Mouse (Mus musculus) embryonic facial prominence, embryonic 12.5 days (tissue): Measurements from ENCODE around the gene Phf7. TPM values are rescaled to one million over a fixed set of nuclear protein-coding genes. Genes with fewer than 3 reads are reported as not detected.

Experiments used
- ATAC-seq: fragments of 200-750 bp; cut with Nextera tagmentation; 2 replicates; pipeline ENCODE4 v1.8.0; 2017; ENCODE audit not compliant: insufficient number of reproducible peaks, insufficient read depth, low FRiP score, low TSS enrichment
- H3K27ac ChIP-seq: fragments of 300-500 bp; sonication (generic); 2 replicates; pipeline ENCODE4 v1.5.1; 2016; ENCODE audit warnings: mild to moderate bottlenecking
- H3K27me3 ChIP-seq: fragments of 300-500 bp; sonication (generic); 2 replicates; pipeline ENCODE4 v1.6.1; 2016; ENCODE audit warnings: mild to moderate bottlenecking, moderate library complexity
- H3K36me3 ChIP-seq: fragments of 300-500 bp; sonication (generic); 2 replicates; pipeline ENCODE4 v1.6.1; 2016; ENCODE audit warnings: mild to moderate bottlenecking
- H3K4me1 ChIP-seq: fragments of 300-500 bp; sonication (generic); 2 replicates; pipeline ENCODE4 v1.6.1; 2016
- H3K4me2 ChIP-seq: fragments of 300-500 bp; sonication (generic); replicated peaks from 2 replicates; pipeline ENCODE4 v1.6.1; 2016; ENCODE audit warnings: mild to moderate bottlenecking, moderate library complexity
- H3K4me3 ChIP-seq: fragments of 300-500 bp; sonication (generic); 2 replicates; pipeline ENCODE4 v1.5.1; 2016; ENCODE audit warnings: mild to moderate bottlenecking
- H3K9ac ChIP-seq: fragments of 300-500 bp; sonication (generic); 2 replicates; pipeline ENCODE4 v1.6.1; 2016; ENCODE audit warnings: mild to moderate bottlenecking, moderate library complexity
- H3K9me3 ChIP-seq: fragments of 300-500 bp; sonication (generic); 2 replicates; pipeline ENCODE4 v1.6.1; 2016; ENCODE audit warnings: mild to moderate bottlenecking, moderate library complexity
- WGBS: fragments of 180-500 bp; shearing (Covaris S2); methylation state at CpG from one replicate; pipeline ENCODE4 v1.1.7; 2016; 5-methylcytosine and 5-hydroxymethylcytosine counted together
- polyA plus RNA-seq: library from polyadenylated mRNA; unstranded; fragments of >200 nt; fragmentation: Nextera tagmentation; extraction: Ambion mirVana; gene quantifications from 2 replicates; pipeline ENCODE4 v1.2.1, GENCODE M21; 2016

The Phf7 gene
- polyA plus RNA-seq, 1 experiment from 2014 or later, result 13.6 TPM

DNA sequence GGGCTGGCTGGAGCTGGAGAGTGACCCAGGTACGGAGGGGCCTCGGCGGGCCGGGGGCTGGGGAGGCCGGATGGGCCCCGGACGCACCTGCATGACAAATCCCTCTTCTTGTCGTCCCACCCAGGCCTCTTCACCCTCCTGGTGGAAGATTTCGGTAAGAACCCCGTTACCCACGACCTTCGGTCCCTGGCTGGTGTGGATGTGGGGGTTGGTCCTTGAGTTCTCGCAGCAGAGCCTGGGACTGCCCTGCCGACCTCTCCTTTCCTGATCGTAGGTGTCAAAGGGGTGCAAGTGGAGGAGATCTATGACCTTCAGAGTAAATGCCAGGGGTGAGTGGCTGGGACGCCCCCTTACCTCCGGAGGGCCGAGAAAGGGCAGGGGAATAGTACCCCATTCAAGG, 509 bp upstream of the Phf7 start:
- Histone ChIP-seq H3K27ac (peak overlapping the region; percentile 91; the same call in 1 of the 2 replicates), H3K4me1 (peaks cover 11% of the 10 kb centered on the region), H3K36me3 (peaks cover 40% of the 10 kb centered on the region), H3K4me3 (peak overlapping the region; percentile 82), H3K27me3 (no peaks in the 10 kb centered on the region), H3K9ac (peak overlapping the region; percentile 98), H3K4me2 (peak overlapping the region; percentile 85), H3K9me3 (no peaks in the 10 kb centered on the region)
- WGBS, result 1% methylated on average over 18 of the region's 18 CpGs
- no peak; the same call in 1 of the 2 replicates for ATAC-seq

DNA sequence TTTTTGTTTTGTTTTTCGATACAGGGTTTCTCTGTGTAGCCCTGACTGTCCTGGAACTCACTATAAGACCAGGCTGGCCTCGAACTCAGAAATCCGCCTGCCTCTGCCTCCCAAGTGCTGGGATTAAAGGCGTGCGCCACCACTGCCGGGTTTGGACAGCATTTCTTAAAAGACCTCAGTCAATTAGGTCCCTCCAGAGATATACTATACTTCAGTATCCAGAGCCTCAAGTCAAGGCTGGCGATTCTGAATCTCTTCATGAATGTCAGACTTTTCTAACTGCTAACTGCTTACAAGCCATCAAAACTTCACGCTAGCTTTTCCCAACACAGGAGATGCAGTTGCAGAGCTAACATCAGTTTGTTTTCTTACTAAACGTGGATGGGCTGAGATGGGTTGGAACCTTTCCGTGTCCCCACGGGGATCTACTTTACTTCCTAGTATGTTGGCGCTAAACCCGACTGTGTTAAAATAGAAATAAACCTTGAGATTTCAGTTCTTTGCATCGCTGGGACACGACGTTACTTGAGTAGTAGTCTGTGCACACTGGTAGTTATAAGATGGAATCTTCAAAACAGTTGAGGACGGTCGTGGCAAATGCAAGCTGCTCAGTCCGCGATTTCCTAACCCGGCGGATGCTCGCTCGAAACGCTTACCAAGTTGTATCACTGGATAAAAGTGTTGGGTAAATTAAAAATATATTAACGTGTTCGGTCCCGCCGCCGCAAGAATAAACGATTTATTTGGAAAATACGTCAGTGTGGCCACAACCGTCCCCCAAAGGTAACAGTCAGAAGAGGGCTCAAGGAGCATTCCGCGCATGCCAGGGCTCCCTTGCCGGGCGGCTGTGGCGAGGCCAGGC, 664 bp downstream of the Phf7 start:
- Histone ChIP-seq H3K36me3 (peaks cover 29% of the 10 kb centered on the region), H3K4me2 (peak overlapping the region; percentile 85), H3K27me3 (no peaks in the 10 kb centered on the region), H3K4me3 (peak overlapping the region; percentile 82), H3K4me1 (peaks cover 11% of the 10 kb centered on the region), H3K9ac (peak overlapping the region; percentile 98), H3K9me3 (no peaks in the 10 kb centered on the region), H3K27ac (peak overlapping the region; percentile 91)
- ATAC-seq, result peak; percentile 81
- 20% methylated on average over 38 of the region's 38 CpGs for WGBS

DNA sequence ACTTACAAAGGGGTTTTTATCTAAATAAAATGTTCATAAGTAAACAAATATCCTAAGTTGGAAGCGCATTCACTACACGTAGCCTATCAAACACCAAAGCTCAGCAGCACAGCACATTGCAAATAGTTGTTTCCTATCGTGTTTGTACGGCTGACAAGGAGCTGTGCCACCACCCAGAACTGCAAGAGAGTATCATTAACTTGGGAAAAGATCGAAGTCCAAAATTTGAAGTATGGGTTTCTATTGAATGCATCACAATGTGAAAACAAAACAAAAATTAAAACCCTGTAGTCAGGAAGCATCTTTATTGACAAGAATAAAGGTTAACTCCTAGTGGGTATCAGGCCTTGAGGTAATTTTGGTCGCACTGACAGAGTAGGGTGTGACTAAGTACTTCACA, 2.7 kb downstream of the Phf7 start:
- no peak overlapping the region for H3K27ac ChIP-seq
- 93% methylated on average over 6 of the region's 6 CpGs for WGBS
- peaks cover 9% of the 10 kb centered on the region for H3K36me3 ChIP-seq
- no peaks in the 10 kb centered on the region for H3K9me3 ChIP-seq
- H3K4me1 ChIP-seq, result peaks cover 11% of the 10 kb centered on the region
- no peak overlapping the region for H3K9ac ChIP-seq
- ATAC-seq, result no peak
- no peak overlapping the region for H3K4me3 ChIP-seq
- no peaks in the 10 kb centered on the region for H3K27me3 ChIP-seq
- no peak overlapping the region for H3K4me2 ChIP-seq

DNA sequence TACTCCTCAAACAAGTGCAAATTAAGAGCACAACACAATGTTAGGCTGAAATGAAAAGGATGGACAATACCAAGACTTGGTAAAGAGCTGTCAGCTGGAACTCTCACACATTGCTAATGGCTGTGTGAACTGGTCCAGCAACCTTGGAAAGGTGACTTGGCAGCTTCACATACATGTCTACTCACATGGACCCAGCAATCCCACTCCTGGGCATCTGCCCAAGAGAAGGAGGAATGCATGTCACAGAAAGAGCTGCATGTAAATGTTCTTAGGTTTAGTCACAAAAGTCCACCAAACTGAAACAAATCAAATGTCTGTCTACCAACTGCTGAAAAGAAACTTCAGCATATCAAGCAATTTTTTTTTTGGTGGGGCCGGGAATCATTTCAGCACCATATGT, 5.2 kb downstream of the Phf7 start:
- H3K4me2 ChIP-seq, result no peak overlapping the region
- 79% methylated on average over 1 of the region's 1 CpGs for WGBS
- peaks cover 4% of the 10 kb centered on the region; the same call in 1 of the 2 replicates for H3K4me1 ChIP-seq
- H3K36me3 ChIP-seq, result no peaks in the 10 kb centered on the region
- no peak overlapping the region for H3K9ac ChIP-seq
- no peaks in the 10 kb centered on the region for H3K9me3 ChIP-seq
- ATAC-seq, result no peak
- no peak overlapping the region for H3K4me3 ChIP-seq
- no peaks in the 10 kb centered on the region for H3K27me3 ChIP-seq
- no peak overlapping the region for H3K27ac ChIP-seq

DNA sequence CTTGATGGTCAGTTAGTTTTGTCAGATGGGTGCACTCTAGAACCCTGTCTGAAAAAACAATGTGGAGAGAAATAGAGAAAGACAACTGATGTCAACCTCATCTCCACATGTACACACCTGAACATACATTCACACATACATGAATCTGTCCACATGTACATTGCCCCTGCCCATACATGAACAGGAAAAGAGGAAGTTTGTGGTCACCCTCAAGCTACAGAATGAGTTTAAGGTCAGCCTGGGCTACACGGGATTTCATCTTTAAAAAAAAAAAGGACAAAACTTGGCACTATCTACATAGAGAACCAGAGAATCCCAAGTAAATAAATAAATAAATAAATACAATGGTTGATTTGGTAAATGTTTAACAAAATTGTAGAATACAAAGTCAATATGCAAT, 6.3 kb downstream of the Phf7 start:
- H3K27ac ChIP-seq, result no peak overlapping the region
- H3K9me3 ChIP-seq, result no peaks in the 10 kb centered on the region
- H3K36me3 ChIP-seq, result no peaks in the 10 kb centered on the region
- H3K4me1 ChIP-seq, result peaks cover 6% of the 10 kb centered on the region; the same call in 1 of the 2 replicates
- H3K4me3 ChIP-seq, result no peak overlapping the region
- no peak for ATAC-seq
- no peak overlapping the region for H3K9ac ChIP-seq
- 81% methylated on average over 1 of the region's 1 CpGs for WGBS
- H3K4me2 ChIP-seq, result no peak overlapping the region
- no peaks in the 10 kb centered on the region for H3K27me3 ChIP-seq

DNA sequence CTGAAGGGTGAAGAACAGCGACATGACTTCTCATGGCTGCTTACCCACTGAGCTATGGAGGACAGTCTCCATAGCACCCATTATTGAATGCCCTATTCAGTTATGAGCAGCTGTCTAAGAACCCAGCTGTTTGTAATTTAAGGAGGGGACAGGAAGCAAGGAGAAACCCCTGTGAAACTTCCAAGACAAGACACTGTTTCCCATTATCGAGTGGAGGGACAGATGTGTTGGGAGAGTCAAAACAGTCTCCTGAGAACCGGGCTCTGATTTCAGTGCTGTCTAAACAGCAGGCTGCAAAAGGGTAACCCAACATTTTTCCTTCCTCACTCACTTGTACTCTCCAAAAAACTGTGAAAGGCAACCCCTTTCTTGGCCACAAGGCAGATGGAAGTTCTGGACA, 10.6 kb downstream of the Phf7 start:
- Histone ChIP-seq H3K4me1 (peaks cover 6% of the 10 kb centered on the region; the same call in 1 of the 2 replicates), H3K27me3 (no peaks in the 10 kb centered on the region), H3K4me3 (no peak overlapping the region), H3K9me3 (no peaks in the 10 kb centered on the region), H3K27ac (0 out of 2 replicates have a peak overlapping the region, but pooled peaks have one; percentile 23), H3K9ac (no peak overlapping the region), H3K36me3 (no peaks in the 10 kb centered on the region), H3K4me2 (no peak overlapping the region)
- WGBS, result 26% methylated on average over 3 of the region's 3 CpGs
- ATAC-seq, result no peak

DNA sequence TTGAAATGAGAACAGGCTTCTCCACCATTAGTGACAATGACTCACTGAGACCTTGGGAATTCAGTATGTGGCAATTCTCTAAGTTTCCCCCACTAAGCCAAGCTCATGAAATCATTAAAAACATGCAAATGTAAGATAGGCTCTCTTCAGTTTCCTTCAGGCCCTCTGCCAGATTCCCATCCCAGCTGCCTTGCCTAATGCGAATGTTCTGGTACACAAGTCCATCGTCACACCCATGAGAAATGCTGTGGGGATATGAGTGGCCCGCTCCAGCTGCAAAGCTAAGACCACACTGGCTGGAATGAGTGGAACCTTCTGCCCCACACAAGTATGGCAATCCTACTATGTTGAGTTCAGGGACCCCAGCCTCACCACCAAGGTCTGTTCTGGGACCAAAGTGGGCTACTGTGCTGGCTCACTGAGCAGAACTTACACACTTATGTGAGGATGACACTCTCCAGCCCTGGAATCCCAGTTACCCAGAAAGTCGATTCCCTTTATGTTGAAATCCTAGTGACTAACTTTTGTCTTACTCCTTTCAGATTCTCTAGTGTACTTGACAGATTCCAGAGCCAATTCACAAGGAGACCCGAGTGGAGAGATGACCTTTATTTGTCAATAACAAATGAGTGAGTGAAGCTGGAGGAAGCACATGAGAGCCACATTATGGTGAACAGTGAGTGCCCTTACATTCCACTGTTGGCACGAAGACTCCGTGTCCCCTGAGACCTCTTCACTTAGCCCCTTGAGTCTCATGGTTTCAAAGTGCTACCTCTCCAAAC, 13.8 kb downstream of the Phf7 start:
- no peak overlapping the region for H3K9ac ChIP-seq
- WGBS, result 81% methylated on average over 7 of the region's 7 CpGs
- peaks cover 6% of the 10 kb centered on the region; the same call in 1 of the 2 replicates for H3K4me1 ChIP-seq
- no peaks in the 10 kb centered on the region for H3K36me3 ChIP-seq
- no peak overlapping the region for H3K27ac ChIP-seq
- H3K4me3 ChIP-seq, result no peak overlapping the region
- no peaks in the 10 kb centered on the region for H3K27me3 ChIP-seq
- no peak for ATAC-seq
- no peak overlapping the region for H3K4me2 ChIP-seq
- H3K9me3 ChIP-seq, result no peaks in the 10 kb centered on the region

DNA sequence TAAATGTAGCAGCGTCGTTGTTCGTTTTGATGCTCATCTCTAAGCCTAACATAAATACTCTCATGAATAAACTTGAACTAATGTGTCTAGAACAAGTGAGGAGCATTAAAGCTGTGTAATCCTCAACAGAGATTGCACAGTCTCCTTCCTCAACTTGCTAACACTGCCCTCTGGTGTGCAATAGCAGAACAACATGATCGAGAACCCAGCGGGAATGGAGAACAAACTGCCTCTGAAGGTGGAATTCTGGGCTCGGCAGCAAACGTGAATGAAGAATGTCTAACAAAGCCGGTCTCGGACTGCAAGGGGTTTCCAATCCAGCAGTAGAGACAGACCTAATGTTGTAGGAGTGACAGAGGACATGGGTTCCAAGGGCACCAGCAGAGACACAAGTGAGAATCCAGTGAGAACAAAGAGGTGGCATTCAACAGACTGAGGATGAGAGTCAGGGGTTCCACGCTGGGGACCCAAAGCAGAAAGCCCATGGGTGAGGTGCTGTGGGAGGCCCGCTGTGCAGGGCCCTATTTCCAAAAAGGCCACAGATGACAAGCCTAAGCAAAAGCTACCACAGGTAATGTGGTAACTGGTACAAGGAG, 17.0 kb downstream of the Phf7 start:
- Histone ChIP-seq H3K27me3 (no peaks in the 10 kb centered on the region), H3K36me3 (no peaks in the 10 kb centered on the region), H3K9ac (no peak overlapping the region), H3K4me2 (no peak overlapping the region), H3K4me3 (no peak overlapping the region), H3K4me1 (0 out of 2 replicates have a peak, but pooled peaks cover 7% of the 10 kb centered on the region), H3K9me3 (no peaks in the 10 kb centered on the region), H3K27ac (no peak overlapping the region)
- 23% methylated on average over 11 of the region's 11 CpGs for WGBS
- no peak for ATAC-seq

DNA sequence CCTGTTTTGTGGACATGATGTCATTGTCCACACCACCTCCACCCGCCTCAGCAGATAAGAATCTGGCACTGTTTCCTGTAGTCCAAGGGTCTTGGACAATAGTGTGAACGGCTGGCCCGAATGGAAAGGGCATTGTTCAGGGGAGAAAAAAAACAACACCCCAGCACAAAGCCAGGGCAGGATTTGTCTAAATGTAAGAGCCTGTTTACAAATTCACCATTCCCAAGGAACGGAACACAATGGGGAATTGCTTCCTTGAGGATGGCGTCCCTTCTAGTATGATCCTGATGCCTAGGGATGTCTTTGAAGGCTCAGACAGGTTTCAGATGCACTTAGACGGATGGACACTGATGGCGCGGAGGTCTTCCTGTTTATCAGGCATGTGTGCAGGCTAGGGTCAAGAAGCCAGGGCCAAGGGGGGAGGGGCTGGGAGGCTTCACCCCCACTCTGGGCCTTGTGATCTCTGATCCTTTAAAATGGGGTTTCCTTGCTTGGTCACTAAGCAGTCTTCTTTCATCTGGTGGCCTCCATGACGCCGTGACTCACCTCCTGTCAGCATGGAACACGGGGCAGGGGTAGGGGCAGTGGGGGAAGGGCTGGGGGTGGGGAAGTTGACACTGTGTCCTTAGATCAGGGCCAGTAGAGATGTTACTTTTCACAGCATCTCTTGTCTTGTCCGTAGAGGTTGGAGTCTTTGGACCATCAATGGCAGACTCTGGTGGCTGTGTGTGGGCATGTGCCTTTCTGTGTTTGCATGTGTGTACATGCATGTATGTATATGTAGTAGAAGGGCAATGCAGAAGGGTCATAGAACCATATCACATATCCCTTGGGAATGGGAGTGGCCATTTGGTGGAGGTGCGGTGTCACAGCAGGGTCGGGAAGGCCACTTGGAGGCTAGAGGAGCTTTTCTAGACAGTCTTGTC, 17.8 kb downstream of the Phf7 start:
- Histone ChIP-seq H3K36me3 (no peaks in the 10 kb centered on the region), H3K4me3 (no peak overlapping the region), H3K4me1 (0 out of 2 replicates have a peak, but pooled peaks cover 9% of the 10 kb centered on the region), H3K4me2 (no peak overlapping the region), H3K27me3 (no peaks in the 10 kb centered on the region), H3K9me3 (no peaks in the 10 kb centered on the region), H3K9ac (no peak overlapping the region), H3K27ac (no peak overlapping the region)
- WGBS, result 80% methylated on average over 14 of the region's 14 CpGs
- no peak for ATAC-seq

DNA sequence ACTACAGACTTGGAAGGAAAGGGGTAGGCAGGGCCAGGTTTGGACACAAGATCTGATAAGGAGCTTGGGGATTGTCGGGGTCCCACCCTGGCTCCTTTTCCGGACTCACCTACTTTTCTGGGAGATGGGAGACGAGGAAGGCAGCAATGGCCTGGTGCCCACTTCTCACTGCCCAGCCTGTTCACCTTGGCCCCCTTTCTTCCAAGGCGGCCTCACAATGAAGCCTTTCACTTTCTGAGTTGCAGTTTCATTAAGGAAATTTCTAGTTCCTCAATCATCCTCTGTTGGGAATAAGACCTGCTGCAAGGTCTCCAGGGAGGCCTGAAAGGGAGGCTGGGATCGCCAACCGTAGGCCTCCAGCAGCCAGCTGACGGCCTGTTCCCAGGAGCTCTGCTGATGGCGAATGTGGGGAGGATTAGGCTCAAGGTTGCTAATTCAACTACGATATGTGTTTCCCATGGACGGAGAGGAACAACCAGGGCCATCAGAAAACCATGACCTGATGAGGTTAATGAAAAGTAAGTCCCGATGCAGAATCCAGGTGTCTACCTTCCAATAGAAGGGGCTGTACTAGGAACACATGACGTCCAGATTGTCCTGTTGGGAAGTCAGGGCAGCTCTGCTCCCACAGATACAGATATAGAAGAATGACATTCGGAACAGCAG, 18.6 kb downstream of the Phf7 start:
- Histone ChIP-seq H3K27me3 (no peaks in the 10 kb centered on the region), H3K4me3 (no peak overlapping the region), H3K36me3 (no peaks in the 10 kb centered on the region), H3K9me3 (no peaks in the 10 kb centered on the region), H3K4me1 (0 out of 2 replicates have a peak, but pooled peaks cover 9% of the 10 kb centered on the region), H3K27ac (no peak overlapping the region), H3K9ac (no peak overlapping the region), H3K4me2 (no peak overlapping the region)
- WGBS, result 87% methylated on average over 13 of the region's 13 CpGs
- no peak for ATAC-seq
